Mouse (Mus musculus) layer of hippocampus, adult 8-10 months (tissue): ENCODE results near the gene 1700020L24Rik. TPM values are rescaled to one million over a fixed set of nuclear protein-coding genes. Genes with fewer than 3 reads are reported as not detected.

Source experiments
- DNase-seq, 2 experiments: peaks; one replicate each; pipeline ENCODE4 v3.0.0; 2022; ENCODE audit warnings: low spot score in 2 of 2
- total RNA-seq, 4 experiments: library from RNA; stranded (reverse); gene quantifications; 2 replicates each; pipeline ENCODE4 v1.2.4; 2022

1700020L24Rik gene
- total RNA-seq, 4 experiments from 2014 or later = 0.40 to 0.51 TPM; not detected in 2

- DNase-seq = no peak
Measured at GRCm38 (mm10) chr11:83471766-83472165, 34.3 kb downstream of the 1700020L24Rik start.

GRCm38 (mm10) chr11:83472324-83473234 lies 35.1 kb downstream of the 1700020L24Rik start, which contains the start of gene Taf15:
TSS of gene Taf15 (plus strand) at chr11:83473086.
- peak; percentile 95 to 99 for DNase-seq

GRCm38 (mm10) chr11:83473235-83474016 lies 35.9 kb downstream of the 1700020L24Rik start:
- DNase-seq = no peak

Other genes starting within 250 kb of the 1700020L24Rik start
- under 1 TPM; 0.20 to 0.58 (median 0.46) TPM for gene Slfn3, start 246.3 kb upstream of the 1700020L24Rik start, total RNA-seq
- gene Slfn14, start 151.0 kb upstream of the 1700020L24Rik start, total RNA-seq = under 1 TPM in 1 of 4 experiments, not detected in 3; 0.09 TPM
- 100 to 1,000 TPM; 281 to 326 (median 296) TPM for gene Ap2b1, start 138.7 kb upstream of the 1700020L24Rik start, total RNA-seq
- 10 to 100 TPM in 2 of 4 experiments, 1 to 10 TPM in 2; 8.8 to 15.2 (median 12.2) TPM for gene Pex12, start 135.1 kb upstream of the 1700020L24Rik start, total RNA-seq
- 100 to 1,000 TPM; 202 to 211 (median 208) TPM for gene Rasl10b, start 28.5 kb upstream of the 1700020L24Rik start, total RNA-seq
- under 1 TPM; 0.43 to 0.56 (median 0.48) TPM for gene Gas2l2, start 8.2 kb upstream of the 1700020L24Rik start, total RNA-seq
- 1 to 10 TPM; 2.9 to 3.8 (median 3.7) TPM for gene Mmp28, start 25.4 kb downstream of the 1700020L24Rik start, total RNA-seq
- gene Taf15, start 35.4 kb downstream of the 1700020L24Rik start, total RNA-seq = 10 to 100 TPM; 67.6 to 80.2 (median 69.6) TPM
- not detected for gene Heatr9, start 84.5 kb downstream of the 1700020L24Rik start, total RNA-seq
- under 1 TPM in 2 of 4 experiments, not detected in 2; 0.68 to 0.93 TPM for gene Ccl5, start 92.8 kb downstream of the 1700020L24Rik start, total RNA-seq
- 1 to 10 TPM; 5.1 to 10.0 (median 7.7) TPM for gene Ccl9, start 141.0 kb downstream of the 1700020L24Rik start, total RNA-seq
- 10 to 100 TPM in 2 of 4 experiments, 1 to 10 TPM in 1, under 1 TPM in 1; 0.43 to 51.7 (median 19.3) TPM for gene Ccl6, start 155.4 kb downstream of the 1700020L24Rik start, total RNA-seq
- gene Rpl9-ps1, start 207.9 kb downstream of the 1700020L24Rik start, total RNA-seq = not detected
- 10 to 100 TPM in 2 of 4 experiments, under 1 TPM in 1, not detected in 1; 0.43 to 25.0 (median 17.2) TPM for gene Ccl3, start 211.7 kb downstream of the 1700020L24Rik start, total RNA-seq
- 1 to 10 TPM in 2 of 4 experiments, not detected in 2; 3.1 to 7.1 TPM for gene Ccl4, start 224.9 kb downstream of the 1700020L24Rik start, total RNA-seq